Mouse (Mus musculus): ENCODE measurements around the gene Def6.

The Def6 gene

GRCm38 (mm10) chr17:28240846-28241245 lies 33.3 kb downstream of the Def6 start:
- in situ Hi-C loops (cut with MboI) = no loop called here

- in situ Hi-C loops (cut with MboI) = no loop called here
Observed at GRCm38 (mm10) chr17:28242296-28242695, 34.7 kb downstream of the Def6 start.

GRCm38 (mm10) chr17:28244214-28244613 lies 36.6 kb downstream of the Def6 start:
- in situ Hi-C loops (cut with MboI) = no loop called here

- in situ Hi-C loops (cut with MboI) = no loop called here
Observed at GRCm38 (mm10) chr17:28244714-28245113, 37.1 kb downstream of the Def6 start.

GRCm38 (mm10) chr17:28246640-28247039 lies 39.1 kb downstream of the Def6 start:
- in situ Hi-C loops (cut with MboI) = no loop called here

DNA sequence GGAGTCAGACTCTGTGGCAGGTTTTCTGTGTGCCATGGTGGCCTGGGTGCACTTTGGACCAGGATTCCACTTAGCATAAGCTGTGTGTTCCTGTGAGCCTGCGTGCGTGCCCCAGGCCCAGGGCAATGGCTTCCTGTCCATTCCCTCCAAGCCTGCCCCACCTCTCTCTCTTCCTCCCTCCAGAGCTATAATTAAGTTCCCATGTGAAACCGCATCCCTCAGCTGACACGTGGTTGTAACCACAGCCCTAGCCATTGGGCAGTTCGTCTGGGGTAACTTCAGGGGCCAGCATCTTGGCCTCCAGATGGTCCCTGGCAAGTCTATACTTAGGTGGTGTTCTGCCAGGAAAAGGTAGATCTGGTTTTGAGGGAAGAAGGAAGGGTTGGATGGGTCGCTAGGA lies 40.0 kb downstream of the Def6 start:
- in situ Hi-C loops (cut with MboI) = no loop called here

DNA sequence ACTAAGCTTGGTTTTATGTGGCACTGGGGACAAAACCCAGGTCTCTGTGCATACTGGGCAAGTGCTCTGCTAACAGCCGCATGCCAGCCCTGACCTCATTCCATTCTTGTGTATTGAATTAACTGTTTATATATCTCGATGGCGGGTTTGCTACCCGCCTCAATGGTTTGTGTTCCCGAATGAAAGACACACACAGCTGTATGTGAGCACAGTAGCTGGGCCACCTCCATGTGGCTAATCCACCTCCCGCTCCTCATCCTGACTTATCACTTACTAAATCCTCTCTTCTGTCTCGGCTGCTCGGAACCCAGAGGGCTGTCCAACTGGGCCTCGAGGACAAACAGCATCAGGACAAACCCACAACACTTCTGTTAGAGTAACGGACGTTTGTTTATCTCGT lies 41.5 kb downstream of the Def6 start:
- in situ Hi-C loops (cut with MboI) = no loop called here

DNA sequence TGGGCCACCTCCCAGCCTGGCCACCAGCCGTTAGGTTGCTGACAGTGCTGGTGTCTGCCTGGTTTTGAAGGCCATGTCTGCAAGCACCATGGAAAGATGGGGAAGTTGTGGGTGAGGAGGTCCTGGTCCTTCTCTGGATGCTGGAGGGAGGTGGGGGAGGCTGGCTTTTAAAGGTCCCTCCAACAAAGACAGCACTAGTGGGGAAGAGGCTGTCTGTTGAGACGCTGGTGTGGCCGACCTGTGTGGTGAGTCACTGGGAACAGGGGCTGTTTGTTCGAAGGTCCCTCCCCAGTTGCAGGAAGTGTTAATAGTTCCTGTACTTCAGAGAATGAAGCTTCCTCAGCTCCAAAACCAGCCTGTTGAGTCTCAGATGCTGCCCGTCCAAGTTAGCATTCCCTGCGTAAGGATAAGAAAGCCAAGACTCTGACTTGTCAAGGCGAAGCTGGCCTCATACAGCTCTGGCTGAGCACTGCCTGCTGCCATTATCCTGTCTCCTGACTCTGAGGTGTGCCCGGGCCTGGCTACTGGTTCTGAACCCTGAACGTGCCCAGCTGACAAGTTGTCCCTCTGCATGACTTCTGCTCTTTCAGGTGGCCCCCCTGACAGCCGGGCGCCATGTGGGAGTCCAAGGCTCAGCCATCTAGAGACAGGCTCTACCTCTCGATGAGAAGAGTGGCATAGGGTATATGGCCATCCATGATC lies 44.2 kb downstream of the Def6 start:
- in situ Hi-C loops (cut with MboI) = no loop called here

DNA sequence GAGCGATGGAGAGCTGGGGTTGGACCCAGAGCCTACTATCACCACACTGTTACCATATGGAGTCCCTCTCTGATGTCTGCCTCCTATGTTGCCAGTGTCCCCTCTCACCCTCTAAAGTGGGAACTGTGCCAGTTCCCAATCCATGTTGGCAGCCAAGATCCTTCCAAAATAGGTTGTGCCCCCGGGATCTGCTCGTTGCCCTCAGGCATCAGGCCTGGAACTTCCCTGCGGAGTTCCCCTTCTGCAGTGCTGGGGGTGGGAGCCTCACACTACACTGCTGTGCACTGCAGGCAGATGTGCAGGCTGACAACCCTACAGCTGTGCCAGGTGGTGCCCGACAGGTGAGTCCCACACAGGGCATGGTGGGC lies 44.7 kb downstream of the Def6 start:
- in situ Hi-C loops (cut with MboI) = no loop called here

- in situ Hi-C loops (cut with MboI) = no loop called here
Observed at GRCm38 (mm10) chr17:28253216-28253615, 45.6 kb downstream of the Def6 start.

- in situ Hi-C loops (cut with MboI) = no loop called here
Observed at GRCm38 (mm10) chr17:28254804-28255203, 47.2 kb downstream of the Def6 start.

GRCm38 (mm10) chr17:28255651-28256050 lies 48.1 kb downstream of the Def6 start:
- in situ Hi-C loops (cut with MboI) = no loop called here

- in situ Hi-C loops (cut with MboI) = no loop called here
Observed at GRCm38 (mm10) chr17:28256651-28257328, 49.2 kb downstream of the Def6 start.

DNA sequence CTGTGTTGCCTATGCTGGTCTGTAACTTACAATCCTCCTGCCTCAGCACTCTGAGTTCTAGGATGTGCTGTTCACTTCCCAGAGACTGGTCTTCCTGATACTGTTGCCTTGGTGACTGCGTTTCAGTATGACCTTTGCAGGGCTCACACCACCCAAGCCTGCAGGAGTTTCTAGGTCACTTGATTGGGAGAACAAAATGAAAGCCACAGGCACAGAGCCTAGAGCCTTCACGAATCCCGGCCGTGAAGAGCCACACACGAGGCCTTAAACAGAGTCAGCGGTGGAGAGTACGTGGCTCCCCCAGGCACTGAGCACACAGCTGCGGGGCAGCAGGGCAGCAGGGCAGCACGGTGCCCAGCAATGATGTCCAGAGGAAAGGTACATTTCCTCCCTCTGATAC lies 50.7 kb downstream of the Def6 start:
- in situ Hi-C loops (cut with MboI) = no loop called here

DNA sequence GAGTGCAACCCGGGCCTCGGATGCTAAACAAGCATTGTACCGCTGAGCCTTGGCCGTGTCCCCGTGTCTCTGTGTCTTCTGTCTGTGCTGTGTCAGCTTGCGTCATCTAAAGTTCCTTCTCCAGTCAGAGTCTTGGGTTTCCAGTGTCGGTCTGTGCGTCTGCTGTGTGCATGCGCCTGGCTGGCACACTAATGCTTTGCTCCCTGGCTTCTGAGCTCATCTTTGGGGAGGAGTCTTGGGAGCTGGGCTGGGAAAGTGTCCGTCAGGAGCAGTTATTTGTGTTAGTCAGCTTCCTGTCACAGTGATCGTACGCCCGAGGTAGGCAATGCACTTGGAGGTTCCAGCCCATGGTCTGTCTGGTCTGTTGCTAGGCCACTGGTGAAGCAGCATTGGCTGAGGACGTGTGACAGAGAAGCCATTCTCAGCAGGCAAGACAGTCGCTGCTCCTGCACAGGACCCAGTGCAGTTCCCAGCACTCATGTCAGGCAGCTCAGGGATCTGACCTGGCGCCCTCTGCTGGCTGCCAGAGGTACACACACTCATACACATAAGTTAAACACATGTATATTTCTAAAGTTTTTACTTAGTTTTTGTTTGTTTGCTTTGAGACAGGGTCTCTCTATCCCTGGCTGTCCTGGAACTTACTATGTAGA lies 52.4 kb downstream of the Def6 start:
- in situ Hi-C loops (cut with MboI) = no loop called here

- in situ Hi-C loops (cut with MboI) = no loop called here
Observed at GRCm38 (mm10) chr17:28260543-28260909, 52.9 kb downstream of the Def6 start.

DNA sequence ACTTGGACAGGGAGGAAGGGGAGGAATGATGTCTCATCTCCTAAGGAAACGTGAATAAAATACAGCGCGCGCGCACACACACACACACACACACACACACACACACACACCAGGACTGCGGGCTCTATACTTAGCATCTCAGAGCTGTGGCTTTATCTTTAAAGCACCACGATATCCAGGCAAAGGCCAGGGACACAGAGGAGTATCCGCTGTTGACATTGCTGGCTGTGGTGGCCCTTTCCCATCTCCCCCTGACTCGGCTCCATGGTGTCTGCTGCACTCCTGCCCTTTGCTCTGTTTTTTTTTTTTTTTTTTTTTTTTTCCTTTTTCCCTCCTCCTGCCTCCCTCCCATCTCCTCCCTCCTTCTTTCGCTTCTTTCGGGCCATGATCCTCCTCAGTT lies 54.2 kb downstream of the Def6 start:
- in situ Hi-C loops (cut with MboI) = no loop called here

GRCm38 (mm10) chr17:28263181-28263894 lies 55.8 kb downstream of the Def6 start:
- in situ Hi-C loops (cut with MboI) = no loop called here

DNA sequence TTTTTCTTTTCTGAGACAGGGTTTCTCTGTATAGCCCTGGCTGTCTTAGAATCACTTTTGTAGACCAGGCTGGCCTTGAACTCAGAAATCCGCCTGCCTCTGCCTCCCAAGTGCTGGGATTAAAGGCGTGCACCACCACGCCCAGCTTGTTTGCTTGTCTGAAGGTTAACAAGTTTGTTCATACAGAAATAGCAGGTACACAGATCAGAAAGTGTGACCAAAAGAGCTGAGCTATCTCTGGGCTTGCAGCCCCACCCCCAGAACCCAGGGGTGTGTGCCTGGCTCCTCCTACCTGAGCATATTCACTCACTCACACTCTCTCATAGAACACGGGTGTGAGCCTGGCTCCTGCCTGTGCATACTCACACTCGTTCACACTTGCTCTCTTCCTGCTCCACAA lies 59.7 kb downstream of the Def6 start:
- in situ Hi-C loops (cut with MboI) = no loop called here

DNA sequence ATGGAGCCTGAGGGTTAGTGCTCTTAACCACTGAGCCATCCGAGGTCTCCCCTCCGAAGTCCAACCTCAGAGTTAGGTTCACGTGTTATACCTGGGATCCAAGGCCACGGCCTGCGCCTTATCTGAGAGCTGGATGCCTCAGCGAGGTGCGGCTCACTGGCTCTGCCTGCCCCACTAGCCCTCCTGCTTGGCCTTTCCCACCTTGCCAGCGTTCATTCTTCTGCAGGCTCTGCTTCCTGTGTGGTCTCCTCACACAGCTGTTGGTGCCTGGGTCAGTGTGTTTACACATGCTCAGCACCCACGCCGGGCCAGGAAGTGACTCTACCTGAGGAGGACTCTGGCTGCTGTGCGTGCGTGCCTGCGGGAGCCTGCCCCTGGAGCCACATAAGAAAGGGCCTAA lies 62.6 kb downstream of the Def6 start:
- in situ Hi-C loops (cut with MboI) = no loop called here

GRCm38 (mm10) chr17:28271537-28272266 lies 64.1 kb downstream of the Def6 start:
- in situ Hi-C loops (cut with MboI) = no loop called here

GRCm38 (mm10) chr17:28272281-28272680 lies 64.7 kb downstream of the Def6 start:
- in situ Hi-C loops (cut with MboI) = no loop called here
